Mouse (Mus musculus) retina, postnatal 7 days (tissue): ENCODE data around the gene Rad54l.
A peak's percentile ranks its signal among the peaks of the same experiment; 100 is the strongest.

Source experiments
- DNase-seq: peaks from one replicate; pipeline ENCODE4 v3.0.0-alpha.2; 2012; ENCODE audit warnings: low read depth, low spot score

Gene Rad54l

GRCm38 (mm10) chr4:116141736-116142135 is 18.2 kb upstream of the Rad54l start:
- no peak for DNase-seq

- no peak for DNase-seq
Measured at GRCm38 (mm10) chr4:116140801-116141574, 17.5 kb upstream of the Rad54l start.

GRCm38 (mm10) chr4:116137421-116137996 is 14.0 kb upstream of the Rad54l start:
- DNase-seq = no peak

DNA sequence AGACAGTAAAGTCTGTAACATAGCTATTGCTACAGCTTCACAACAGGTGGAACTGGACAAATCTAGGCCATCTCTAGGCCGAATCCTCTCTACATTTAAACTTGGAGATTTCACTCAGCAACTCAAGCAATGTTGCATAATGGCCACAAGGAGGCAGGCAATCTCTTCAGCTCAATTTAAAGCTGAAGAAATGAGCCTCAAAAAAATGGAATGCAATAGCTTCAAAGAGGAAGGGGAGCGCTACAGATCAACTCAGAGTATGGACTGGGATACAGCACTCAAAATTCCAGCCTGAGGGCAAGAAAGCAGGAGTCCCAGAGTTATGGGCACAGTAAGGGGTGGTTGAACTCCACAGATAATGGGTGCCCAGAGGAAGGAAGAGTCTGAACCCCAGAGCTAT is 11.5 kb upstream of the Rad54l start:
- peak; percentile 36 for DNase-seq

- no peak for DNase-seq
Measured at GRCm38 (mm10) chr4:116133126-116133525, 9.6 kb upstream of the Rad54l start.

GRCm38 (mm10) chr4:116127956-116128355 is 4.5 kb upstream of the Rad54l start:
- no peak for DNase-seq

DNA sequence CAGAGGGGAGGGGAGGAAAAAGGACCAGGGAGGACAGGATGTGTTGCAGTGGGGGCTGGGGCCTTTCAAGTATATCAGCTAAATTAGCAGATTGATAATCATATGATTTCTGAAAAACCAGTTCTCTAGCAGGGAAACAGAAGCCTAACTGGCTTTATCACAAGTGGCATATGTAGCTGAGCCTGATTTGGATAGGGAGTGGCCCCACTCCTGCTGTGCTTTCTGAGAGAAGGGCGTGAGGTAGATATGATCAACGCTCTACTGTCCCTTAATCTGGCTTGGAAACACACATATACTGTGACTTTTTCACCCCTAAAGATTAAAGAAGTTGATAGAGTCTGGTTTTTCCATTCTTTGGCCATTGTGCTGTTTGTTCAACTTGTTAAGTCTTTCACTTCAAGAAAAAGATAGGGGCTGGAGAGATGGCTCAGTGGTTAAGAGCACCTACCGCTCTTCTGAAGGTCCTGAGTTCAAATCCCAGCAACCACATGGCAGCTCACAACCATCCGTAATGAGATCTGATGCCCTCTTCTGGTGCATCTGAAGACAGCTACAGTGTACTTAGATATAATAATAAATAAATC is 2.4 kb upstream of the Rad54l start:
- DNase-seq = no peak

DNA sequence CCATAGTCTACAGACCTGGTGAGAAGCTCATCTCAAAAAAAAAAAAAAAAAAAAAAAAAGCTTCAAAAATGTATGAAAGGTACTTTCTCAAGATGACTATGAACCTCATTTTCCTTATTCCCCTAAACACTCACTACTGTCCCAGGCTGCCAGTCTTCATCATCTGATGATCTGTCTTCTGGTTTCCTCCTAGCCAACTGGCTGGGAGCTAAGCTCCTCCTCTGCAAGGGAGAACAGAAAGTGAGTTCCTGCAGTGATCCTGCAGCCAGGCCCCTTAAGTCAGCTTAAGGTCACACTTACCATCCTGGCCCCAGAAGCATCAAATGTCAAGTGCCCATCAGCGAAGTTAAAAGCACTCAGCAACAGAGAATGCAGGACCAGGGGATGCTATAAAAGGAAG is 728 bp downstream of the Rad54l start:
- DNase-seq = no peak

- no peak for DNase-seq
Measured at GRCm38 (mm10) chr4:116111486-116111885, 12.0 kb downstream of the Rad54l start.

- no peak for DNase-seq
Measured at GRCm38 (mm10) chr4:116110695-116111094, 12.8 kb downstream of the Rad54l start.

GRCm38 (mm10) chr4:116105278-116105677 is 18.2 kb downstream of the Rad54l start:
- DNase-seq = no peak

- DNase-seq = no peak
Measured at GRCm38 (mm10) chr4:116100959-116101358, 22.5 kb downstream of the Rad54l start.

- DNase-seq = no peak
Measured at GRCm38 (mm10) chr4:116097211-116097610, 26.3 kb downstream of the Rad54l start.

GRCm38 (mm10) chr4:116096291-116096690 is 27.2 kb downstream of the Rad54l start:
- DNase-seq = no peak

DNA sequence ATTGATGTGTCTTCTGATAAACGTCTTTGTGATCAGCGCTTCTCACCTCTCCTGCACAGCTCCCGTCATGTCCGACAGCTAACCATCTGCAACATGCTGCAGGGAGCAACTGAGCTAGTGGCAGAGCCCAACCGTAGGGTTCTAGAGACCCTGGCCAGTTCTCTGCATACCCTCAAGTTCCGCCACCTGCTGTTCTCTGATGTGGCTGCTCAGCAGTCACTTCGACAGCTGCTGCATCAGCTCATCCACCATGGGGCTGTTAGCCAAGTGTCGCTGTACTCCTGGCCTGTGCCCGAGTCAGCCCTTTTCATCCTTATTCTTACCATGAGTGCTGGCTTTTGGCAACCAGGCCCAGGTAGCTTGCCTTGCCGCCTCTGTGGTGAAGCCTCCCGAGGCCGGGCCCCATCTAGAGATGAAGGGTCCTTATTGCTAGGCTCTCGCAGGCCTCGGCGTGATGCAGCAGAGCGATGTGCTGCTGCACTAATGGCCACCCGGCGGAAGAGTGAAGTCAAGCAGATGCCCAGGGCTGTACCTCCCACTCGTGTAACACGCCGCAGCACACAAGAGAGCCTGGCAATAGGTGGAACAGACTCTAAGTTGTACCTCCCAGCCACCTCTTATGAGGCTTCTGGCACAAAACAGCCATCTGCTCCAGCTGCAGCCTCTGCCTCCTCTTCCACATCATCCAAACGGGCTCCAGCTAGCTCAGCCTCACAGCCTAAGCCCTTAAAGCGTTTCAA is 34.8 kb downstream of the Rad54l start:
- DNase-seq = no peak

DNA sequence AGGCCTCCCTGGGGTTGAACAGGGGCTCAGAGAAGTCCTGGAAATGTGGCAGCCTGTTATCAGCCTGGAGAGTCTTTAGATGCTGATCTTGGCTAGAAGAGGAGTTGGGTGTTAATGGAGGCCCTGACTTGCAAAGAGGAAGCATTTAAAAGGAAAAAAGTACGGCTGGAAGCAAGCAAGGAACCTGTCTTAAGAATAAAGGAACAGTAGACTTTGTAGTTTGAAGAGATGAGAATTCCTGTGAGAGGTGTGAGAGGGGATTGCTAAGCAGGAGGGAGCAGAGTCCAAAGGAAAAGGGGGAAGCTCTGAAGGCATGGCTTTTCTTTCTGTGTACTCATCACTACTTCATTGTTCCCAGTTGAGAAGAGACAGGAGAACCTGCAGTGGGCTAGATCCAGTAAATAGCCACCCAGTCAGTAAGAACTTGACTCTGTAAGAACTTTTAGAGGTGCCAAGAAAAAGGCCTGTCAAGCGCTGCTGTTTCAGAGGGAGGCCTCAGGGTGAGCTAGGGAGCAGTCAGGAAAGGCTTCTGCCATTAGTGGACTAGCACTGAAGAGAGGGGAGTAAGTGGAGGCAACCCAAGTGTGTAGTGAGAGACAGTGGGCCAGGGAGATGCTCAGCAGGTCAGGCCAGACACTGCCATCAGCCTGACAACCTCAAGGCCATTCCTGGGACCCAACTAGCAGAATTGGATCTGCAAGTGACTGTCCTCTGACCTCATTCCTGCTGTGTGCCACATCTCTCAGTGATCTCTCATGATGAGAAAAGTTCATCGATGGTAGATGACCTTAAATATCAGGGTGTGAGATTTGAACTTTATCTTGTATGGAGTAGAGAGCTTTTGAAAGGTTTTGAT is 46.0 kb downstream of the Rad54l start:
- DNase-seq = no peak

- no peak for DNase-seq
Measured at GRCm38 (mm10) chr4:116076369-116077231, 46.9 kb downstream of the Rad54l start.

DNA sequence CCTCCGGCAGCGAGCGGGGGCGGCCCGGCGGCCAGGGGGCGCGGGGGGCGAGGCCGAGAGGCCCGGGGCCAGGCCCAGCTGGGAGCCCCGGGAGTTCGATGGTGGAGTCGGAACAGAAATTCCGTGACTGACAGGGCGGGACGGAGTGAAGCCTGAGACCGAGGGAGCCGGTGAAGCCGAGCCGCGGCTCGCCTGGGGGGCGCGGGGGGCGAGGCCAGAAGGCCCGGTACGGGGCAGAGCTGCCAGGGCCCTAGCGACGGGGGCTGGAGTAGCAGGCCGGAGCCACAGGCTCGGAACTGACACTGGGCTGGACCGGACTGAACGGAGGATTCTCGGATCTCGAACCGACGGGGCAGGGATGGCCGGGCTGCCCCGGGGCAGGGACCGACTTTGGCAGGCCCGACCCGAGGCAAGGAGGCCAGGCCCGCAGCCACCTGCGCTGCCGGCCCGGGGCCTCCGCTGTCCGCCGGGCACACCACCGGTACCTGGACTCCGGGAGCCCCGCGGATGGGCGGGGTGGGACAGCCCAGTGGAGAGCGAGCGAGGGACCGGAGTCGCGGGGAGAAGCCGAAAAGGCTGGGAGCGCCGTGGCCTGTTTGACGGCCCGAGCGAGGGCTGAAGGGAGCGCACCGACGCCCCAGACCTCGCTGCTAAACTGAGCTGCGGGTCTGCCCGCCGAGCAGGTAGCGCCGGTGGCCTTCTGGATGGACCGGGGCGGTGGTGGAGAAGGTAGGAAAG is 47.7 kb downstream of the Rad54l start:
- DNase-seq = no peak

DNA sequence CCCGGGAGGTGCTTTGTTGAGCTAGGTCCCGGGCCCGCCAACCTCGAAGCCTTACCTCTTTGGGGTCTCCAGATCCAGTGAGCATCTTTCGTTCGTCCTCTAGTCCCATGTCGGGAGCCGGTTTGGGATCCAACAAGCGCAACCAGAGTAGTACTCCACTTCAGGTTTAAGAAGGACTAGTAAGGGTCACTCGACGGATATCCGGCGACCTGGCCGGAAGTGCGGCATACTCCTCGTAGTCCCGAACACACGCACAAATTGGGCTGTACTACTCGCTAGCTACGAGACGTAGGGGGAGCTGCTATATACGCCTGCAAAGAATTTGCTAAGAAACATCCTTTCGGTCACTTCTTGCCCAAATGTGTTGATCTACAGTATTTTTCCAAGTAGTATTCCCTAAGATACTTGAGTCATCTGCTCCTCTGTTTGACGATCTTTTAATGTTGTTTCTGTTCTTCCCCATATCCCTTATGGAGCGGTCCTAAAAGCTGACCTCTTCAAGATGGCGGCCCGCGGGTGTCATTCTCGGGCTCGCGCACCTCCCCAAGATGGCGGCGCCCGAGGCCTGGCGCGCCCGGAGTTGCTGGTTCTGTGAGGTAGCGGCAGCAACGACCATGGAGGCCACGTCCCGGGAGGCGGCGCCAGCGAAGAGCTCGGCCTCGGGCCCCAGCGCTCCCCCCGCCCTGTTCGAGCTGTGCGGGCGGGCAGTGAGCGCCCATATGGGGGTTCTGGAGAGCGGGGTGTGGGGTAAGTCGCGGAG is 48.4 kb downstream of the Rad54l start, which contains the start of the genes Uqcrh and Lrrc41:
Gene Uqcrh (minus strand): TSS at position 211 of the 760 bp plus-strand sequence.
Gene Lrrc41 (plus strand): TSS at position 409 of the 760 bp plus-strand sequence.
- DNase-seq = peak; percentile 96
